Mouse (Mus musculus) kidney, adult 2 months (tissue): ENCODE measurements around the gene Cblb. TPM values are rescaled to one million over a fixed set of nuclear protein-coding genes. Genes with fewer than 3 reads are reported as not detected.

Experiments used
- DNase-seq: peaks from one replicate; pipeline ENCODE4 v3.0.0; 2021
- H3K27ac ChIP-seq: fragments of 200-500 bp; 2 replicates; pipeline ENCODE4 v1.5.1; 2012; ENCODE audit warnings: low read depth, low read length, control low read depth, inconsistent platforms; ENCODE audit not compliant: insufficient read depth
- H3K27me3 ChIP-seq: fragments of 200-500 bp; replicated peaks from 2 replicates; pipeline ENCODE4 v1.6.1; 2012; ENCODE audit warnings: mild to moderate bottlenecking, moderate library complexity, low read length, inconsistent platforms; ENCODE audit not compliant: control insufficient read depth, insufficient read depth
- H3K36me3 ChIP-seq: fragments of 200-500 bp; 2 replicates; pipeline ENCODE4 v1.6.1; 2012; ENCODE audit warnings: mild to moderate bottlenecking, moderate library complexity, low read length, inconsistent platforms; ENCODE audit not compliant: control insufficient read depth, insufficient read depth
- H3K4me1 ChIP-seq: fragments of 200-500 bp; 2 replicates; pipeline ENCODE4 v1.6.1; 2011; ENCODE audit warnings: low read length; ENCODE audit not compliant: control insufficient read depth, insufficient read depth
- H3K4me3 ChIP-seq: fragments of 200-500 bp; 2 replicates; pipeline ENCODE4 v1.5.1; 2011; ENCODE audit warnings: mild to moderate bottlenecking, low read depth, low read length, control low read depth; ENCODE audit not compliant: insufficient read depth
- CTCF ChIP-seq: fragments of 200-500 bp; conservative IDR thresholded peaks from 2 replicates; pipeline ENCODE4 v1.5.1; 2011; ENCODE audit warnings: low read depth, mild to moderate bottlenecking, control low read depth, low read length, moderate library complexity, mixed read lengths; ENCODE audit not compliant: insufficient read depth, insufficient read length
- POLR2A ChIP-seq: fragments of 200-500 bp; IDR thresholded peaks from one replicate; pipeline ENCODE4 v1.6.1; 2011; ENCODE audit warnings: low read depth, low read length, control low read depth
- WGBS: fragments of 180-500 bp; shearing (Covaris S2); methylation state at CpG from one replicate; pipeline ENCODE4 v1.1.7; 2018; 5-methylcytosine and 5-hydroxymethylcytosine counted together
- polyA plus RNA-seq: library from polyadenylated mRNA; depleted of rRNA; stranded (reverse); fragments of >200 nt; gene quantifications from 2 replicates; pipeline ENCODE4 v1.2.3, GENCODE M21; 2012

The Cblb gene
- polyA plus RNA-seq, 1 experiment = 8.8 TPM

DNA sequence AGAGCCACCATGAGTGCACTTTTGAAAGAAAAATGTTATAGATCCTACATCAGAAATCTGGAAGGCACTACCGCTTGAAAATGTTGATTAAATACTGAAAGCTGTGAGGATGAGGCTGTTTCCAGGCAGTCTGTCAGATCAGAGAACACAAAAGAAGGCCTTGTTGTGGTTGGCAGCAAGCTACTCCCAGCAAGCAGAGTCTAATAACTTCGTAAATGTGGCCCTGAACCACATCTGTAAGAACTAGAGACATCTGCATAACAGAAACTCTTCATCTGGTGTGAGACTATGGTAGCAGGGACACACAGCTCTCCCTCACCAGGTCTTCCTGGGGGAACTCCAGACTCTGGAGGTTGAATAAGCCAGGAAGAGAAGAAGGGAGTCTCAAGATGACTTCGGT, 24.0 kb upstream of the Cblb start:
- no peak for TF ChIP-seq POLR2A
- TF ChIP-seq CTCF = no peak
- Histone ChIP-seq H3K27me3 (no peaks in the 10 kb centered on the region), H3K36me3 (no peaks in the 10 kb centered on the region), H3K27ac (no peak overlapping the region), H3K4me3 (no peak overlapping the region), H3K4me1 (no peaks in the 10 kb centered on the region)
- no peak for DNase-seq
- 93% methylated on average over 3 of the region's 3 CpGs for WGBS

DNA sequence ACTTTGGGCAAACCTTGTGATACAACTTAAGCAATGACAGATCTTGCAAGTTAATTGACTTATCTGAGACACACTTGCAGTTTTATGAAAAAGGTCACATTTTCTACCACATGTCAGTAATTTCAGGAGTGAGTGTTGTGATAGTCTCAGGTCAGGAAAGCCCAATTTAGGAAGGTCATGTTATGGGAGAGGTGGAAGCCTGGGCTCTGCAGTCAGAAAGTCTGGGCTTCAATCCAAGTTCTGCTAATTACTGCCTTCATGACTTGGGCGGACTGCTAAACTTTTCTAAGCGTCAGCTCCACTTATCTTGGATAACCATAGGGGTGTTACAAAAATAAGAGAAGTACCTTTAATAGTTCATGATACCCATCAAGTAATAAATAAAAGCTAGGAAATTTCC, 22.6 kb upstream of the Cblb start:
- no peak for TF ChIP-seq POLR2A
- TF ChIP-seq CTCF = no peak
- H3K27me3 ChIP-seq = no peaks in the 10 kb centered on the region
- H3K4me1 ChIP-seq = no peaks in the 10 kb centered on the region
- no peak overlapping the region for H3K4me3 ChIP-seq
- WGBS = 9% methylated on average over 2 of the region's 2 CpGs
- peak; percentile 69 for DNase-seq
- H3K27ac ChIP-seq = no peak overlapping the region
- H3K36me3 ChIP-seq = no peaks in the 10 kb centered on the region

DNA sequence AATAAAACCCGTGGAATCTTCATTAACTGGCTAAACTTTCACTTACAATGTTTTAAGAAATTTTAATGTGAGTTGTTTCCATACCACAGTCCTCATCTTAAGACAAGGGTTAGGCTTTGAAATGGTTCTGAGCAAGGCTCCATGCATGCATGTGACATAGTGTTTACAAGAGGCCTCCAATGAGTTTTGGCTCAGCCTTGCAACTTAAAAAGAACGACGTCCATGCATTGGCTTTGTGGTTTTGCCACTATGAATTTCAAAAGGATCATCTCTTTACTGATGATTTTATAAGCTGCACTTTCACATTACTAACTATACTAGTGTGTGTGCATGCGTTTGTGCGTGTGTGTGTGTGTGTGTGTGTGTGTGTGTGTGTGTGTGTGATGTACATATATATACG, 21.6 kb upstream of the Cblb start:
- DNase-seq = no peak
- Histone ChIP-seq H3K27me3 (no peaks in the 10 kb centered on the region), H3K36me3 (no peaks in the 10 kb centered on the region), H3K4me1 (no peaks in the 10 kb centered on the region), H3K27ac (no peak overlapping the region), H3K4me3 (no peak overlapping the region)
- TF ChIP-seq POLR2A (no peak), CTCF (no peak)
- WGBS = 89% methylated on average over 6 of the region's 6 CpGs

DNA sequence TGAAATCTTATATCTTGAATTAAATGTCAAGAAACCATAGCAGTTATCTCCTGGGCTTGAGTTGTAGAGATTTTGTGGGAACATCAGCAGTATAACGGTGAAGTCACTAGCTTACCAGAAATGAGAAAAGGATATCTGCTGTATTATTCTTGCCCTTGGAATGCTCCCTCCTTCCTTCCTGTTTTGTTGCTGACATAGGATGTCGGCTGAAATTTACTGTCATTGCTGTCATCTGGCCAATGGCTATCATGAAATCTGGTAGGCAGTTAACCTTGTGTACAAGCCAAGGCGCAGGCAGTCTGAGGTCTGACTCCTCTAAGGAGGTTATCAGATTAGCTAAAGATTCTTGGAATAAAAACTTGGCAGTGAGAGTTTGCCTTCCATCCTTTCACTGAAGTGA, 18.0 kb upstream of the Cblb start:
- Histone ChIP-seq H3K27ac (no peak overlapping the region), H3K4me3 (no peak overlapping the region), H3K27me3 (no peaks in the 10 kb centered on the region), H3K36me3 (no peaks in the 10 kb centered on the region), H3K4me1 (no peaks in the 10 kb centered on the region)
- TF ChIP-seq CTCF (no peak), POLR2A (no peak)
- WGBS = 54% methylated on average over 3 of the region's 3 CpGs
- peak; percentile 83 for DNase-seq

DNA sequence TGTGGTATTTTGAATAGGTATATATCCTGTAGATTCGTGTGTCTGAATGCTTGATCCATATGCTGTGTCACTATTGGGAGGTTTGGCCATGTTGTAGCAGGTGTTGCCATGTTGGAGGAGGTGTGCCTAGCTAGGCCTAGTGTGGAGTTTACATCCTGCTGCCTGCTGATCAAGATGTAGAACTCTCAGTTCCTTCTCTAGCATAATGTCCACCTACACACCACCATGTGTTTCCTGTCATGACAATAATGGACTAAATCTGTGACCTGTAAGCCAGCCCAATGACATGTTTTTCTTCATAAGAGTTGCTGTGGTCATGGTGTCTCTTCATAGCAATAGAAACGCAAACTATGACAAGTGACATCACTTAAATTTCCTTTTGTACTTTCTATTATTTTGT, 17.2 kb upstream of the Cblb start:
- WGBS = 84% methylated on average over 2 of the region's 2 CpGs

DNA sequence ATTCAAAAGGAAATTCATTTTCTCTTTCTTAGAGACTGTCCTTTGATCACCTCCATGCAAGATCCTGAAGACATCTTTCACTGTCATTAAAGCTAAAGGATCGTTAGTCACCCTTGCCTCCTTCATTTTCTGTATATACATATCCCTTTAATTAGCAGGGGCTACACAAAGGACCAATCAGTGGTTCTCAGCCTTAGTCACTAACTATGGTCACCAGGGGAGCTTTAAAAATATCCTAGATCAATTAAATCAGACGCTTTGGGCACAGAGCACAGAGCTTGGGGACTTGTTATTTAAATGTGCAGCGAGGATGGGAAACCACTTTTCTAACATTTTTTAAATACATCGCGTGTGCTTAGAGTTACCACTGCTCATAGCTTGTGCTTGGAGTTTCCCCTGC, 7.6 kb upstream of the Cblb start:
- TF ChIP-seq POLR2A (no peak), CTCF (no peak)
- H3K27ac ChIP-seq = no peak overlapping the region
- no peak overlapping the region for H3K4me3 ChIP-seq
- no peaks in the 10 kb centered on the region for H3K27me3 ChIP-seq
- WGBS = 86% methylated on average over 5 of the region's 5 CpGs
- H3K36me3 ChIP-seq = no peaks in the 10 kb centered on the region
- no peak for DNase-seq
- no peaks in the 10 kb centered on the region for H3K4me1 ChIP-seq

More for the DNA sequence above, 17.2 kb upstream of the Cblb start:
- no peak overlapping the region for H3K4me3 ChIP-seq
- H3K27ac ChIP-seq = no peak overlapping the region
- no peaks in the 10 kb centered on the region for H3K4me1 ChIP-seq
- no peak for DNase-seq
- no peaks in the 10 kb centered on the region for H3K36me3 ChIP-seq
- TF ChIP-seq CTCF (no peak), POLR2A (no peak)
- H3K27me3 ChIP-seq = no peaks in the 10 kb centered on the region

DNA sequence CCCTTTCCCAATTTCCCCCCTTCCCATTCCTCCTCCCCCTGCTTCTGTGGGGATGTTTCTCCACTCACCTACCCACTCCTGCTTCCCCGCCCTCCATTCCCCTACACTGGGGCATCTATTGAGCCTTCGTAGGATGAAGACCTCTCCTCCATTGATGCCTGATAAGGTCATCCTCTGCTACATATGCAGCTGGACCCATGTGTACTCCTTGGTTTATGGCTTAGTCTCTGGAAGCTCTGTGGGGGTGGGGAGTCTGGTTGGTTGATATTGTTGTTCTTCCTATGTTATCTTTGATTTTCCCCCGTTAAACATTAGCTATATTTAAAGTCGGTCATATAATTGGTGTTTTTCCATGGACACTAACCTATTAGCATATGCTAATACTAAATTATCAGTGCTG, 3.7 kb upstream of the Cblb start:
- 78% methylated on average over 4 of the region's 4 CpGs for WGBS
- TF ChIP-seq POLR2A (no peak), CTCF (no peak)

DNA sequence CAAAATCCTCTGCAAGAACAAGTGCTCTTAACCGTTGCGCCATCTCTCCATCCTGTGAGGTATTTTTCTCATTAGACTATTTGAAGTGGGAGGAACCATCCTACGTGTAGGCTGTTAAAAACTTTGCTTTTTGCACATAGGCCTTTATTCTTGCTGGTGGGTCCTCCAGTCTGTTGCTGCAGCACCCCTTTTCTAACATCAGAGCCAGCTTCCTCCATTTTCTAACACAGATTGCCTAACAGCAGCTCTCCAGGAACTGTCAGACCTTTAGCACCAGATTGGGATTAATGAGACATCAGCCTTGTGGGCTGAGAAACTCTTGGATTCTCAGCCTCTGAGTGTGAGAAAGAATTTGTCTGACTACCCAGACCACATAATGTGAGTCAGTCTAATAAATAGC, 2.0 kb upstream of the Cblb start:
- Histone ChIP-seq H3K4me3 (no peak overlapping the region), H3K36me3 (no peaks in the 10 kb centered on the region), H3K4me1 (peaks cover 7% of the 10 kb centered on the region; the same call in 1 of the 2 replicates), H3K27ac (no peak overlapping the region), H3K27me3 (no peaks in the 10 kb centered on the region)
- WGBS = 96% methylated on average over 3 of the region's 3 CpGs
- no peak for TF ChIP-seq POLR2A
- TF ChIP-seq CTCF = no peak
- DNase-seq = no peak

More for the DNA sequence above, 3.7 kb upstream of the Cblb start:
- no peaks in the 10 kb centered on the region for H3K36me3 ChIP-seq
- no peak overlapping the region for H3K27ac ChIP-seq
- no peak overlapping the region for H3K4me3 ChIP-seq
- DNase-seq = no peak
- H3K4me1 ChIP-seq = no peaks in the 10 kb centered on the region; the same call in 1 of the 2 replicates
- H3K27me3 ChIP-seq = no peaks in the 10 kb centered on the region
